Mouse (Mus musculus) erythroblast, embryonic 14.5 days (primary cell): ENCODE measurements around the gene Gm7951.
"Not testable (repeated sequence)": the region's sequence is repeated elsewhere in the genome, so short reads cannot be mapped to it uniquely, and the experiment has no call there.

ENCODE experiments used
- GATA1 ChIP-seq: IDR thresholded peaks from 2 replicates; pipeline ENCODE4 v1.6.1; 2012; ENCODE audit warnings: low read length, inconsistent platforms, mixed read lengths
- TAL1 ChIP-seq: IDR thresholded peaks from 3 replicates; pipeline ENCODE4 v1.6.1; 2012; ENCODE audit warnings: low read length, inconsistent platforms, mixed read lengths

DNA sequence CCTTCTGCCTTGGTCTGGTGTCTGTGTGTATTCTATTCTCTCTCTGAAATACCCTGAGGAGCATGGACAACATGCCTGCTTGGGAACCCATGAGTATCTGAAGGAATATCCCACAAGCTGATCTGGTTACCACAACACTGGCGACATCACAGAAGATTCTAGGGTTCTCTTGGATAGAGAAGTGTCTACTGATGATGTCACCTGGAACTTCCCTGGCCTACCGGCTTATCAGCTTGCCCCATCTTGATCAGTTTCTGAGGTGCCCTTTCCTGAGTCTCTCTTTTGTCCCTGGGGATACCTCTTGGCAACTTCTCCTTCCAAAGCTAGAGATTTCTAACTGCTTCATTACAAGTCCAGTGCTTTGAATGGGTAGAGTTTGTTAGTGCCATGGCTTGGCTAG lies 45.4 kb upstream of the Gm7951 start, which contains the start of gene Gm17027:
- 0 out of 2 replicates have a peak, but pooled peaks have one; percentile 13 for TF ChIP-seq GATA1
- TF ChIP-seq TAL1 = not testable (repeated sequence)
